Mouse (Mus musculus) brown adipose tissue, adult 24 weeks (tissue): ENCODE results near the gene Actr3b. TPM values are rescaled to one million over a fixed set of nuclear protein-coding genes. Genes with fewer than 3 reads are reported as not detected.
"Not testable (repeated sequence)": the region's sequence is repeated elsewhere in the genome, so short reads cannot be mapped to it uniquely, and the experiment has no call there.

Experiments used
- H3K27ac ChIP-seq: fragments of 200-500 bp; replicated peaks from 2 replicates; pipeline ENCODE4 v1.5.1; 2012; ENCODE audit warnings: low read depth, mild to moderate bottlenecking, low read length
- H3K4me1 ChIP-seq: fragments of 200-500 bp; 2 replicates; pipeline ENCODE4 v1.6.1; 2012; ENCODE audit warnings: low read length, mixed read lengths; ENCODE audit not compliant: control insufficient read depth, insufficient read depth, insufficient read length
- H3K4me3 ChIP-seq: fragments of 200-500 bp; 2 replicates; pipeline ENCODE4 v1.5.1; 2012; ENCODE audit warnings: low read depth, mild to moderate bottlenecking, low read length, moderate library complexity; ENCODE audit not compliant: insufficient read depth
- polyA plus RNA-seq: library from polyadenylated mRNA; stranded (reverse); fragments of >200 nt; gene quantifications from 2 replicates; pipeline ENCODE4 v1.2.4, GENCODE M21; 2012; ENCODE audit not compliant: missing spikeins, insufficient read depth, insufficient read length

Actr3b gene
- polyA plus RNA-seq, 1 experiment, result 0.52 TPM

- H3K27ac ChIP-seq, result no peak overlapping the region
- no peak overlapping the region for H3K4me3 ChIP-seq
- no peaks in the 10 kb centered on the region for H3K4me1 ChIP-seq
Observed at GRCm38 (mm10) chr5:25830802-25831201, 71.0 kb downstream of the Actr3b start.

DNA sequence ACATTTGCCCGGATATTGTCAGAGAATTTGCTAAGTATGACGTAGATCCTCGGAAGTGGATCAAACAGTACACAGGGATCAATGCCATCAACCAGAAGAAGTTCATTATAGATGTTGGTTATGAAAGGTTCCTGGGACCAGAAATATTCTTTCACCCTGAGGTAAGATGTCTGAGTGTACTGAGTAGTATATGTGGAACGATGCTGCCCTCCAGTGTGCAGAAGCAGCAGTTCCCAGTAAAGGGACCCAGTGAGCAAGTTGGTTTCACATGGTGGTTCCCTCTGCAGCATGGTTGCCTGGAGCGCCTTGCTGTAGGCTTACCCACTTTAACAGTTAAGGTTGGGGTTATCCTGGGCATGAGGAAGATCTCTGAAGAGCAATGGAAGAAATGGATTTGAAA is 71.8 kb downstream of the Actr3b start:
- H3K27ac ChIP-seq, result no peak overlapping the region
- no peak overlapping the region for H3K4me3 ChIP-seq
- no peaks in the 10 kb centered on the region for H3K4me1 ChIP-seq

DNA sequence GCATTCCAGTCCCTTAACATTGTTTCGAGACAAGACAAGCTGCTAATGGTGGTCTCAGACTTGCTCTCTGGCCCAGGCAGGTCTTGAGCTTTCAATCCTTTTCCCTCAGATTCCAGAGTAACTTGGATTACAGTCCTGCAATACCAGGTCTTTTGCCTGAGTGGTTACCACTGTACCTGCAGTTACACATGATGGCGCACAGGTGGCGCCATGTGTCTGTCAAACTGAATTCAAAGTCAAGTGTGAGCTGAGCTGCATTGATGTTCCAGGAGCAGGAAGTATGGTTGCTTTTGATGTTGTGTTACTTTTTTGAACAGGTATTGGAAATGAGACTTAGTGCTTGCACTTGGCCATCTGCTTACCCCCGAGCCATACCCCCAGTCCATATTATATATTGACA is 79.6 kb downstream of the Actr3b start:
- Histone ChIP-seq H3K27ac (no peak overlapping the region), H3K4me1 (no peaks in the 10 kb centered on the region), H3K4me3 (no peak overlapping the region)

GRCm38 (mm10) chr5:25846558-25846957 is 86.8 kb downstream of the Actr3b start:
- H3K4me3 ChIP-seq, result no peak overlapping the region

GRCm38 (mm10) chr5:25847154-25847553 is 87.4 kb downstream of the Actr3b start:
- Histone ChIP-seq H3K4me3 (no peak overlapping the region), H3K4me1 (no peaks in the 10 kb centered on the region), H3K27ac (no peak overlapping the region)

More at GRCm38 (mm10) chr5:25846558-25846957, 86.8 kb downstream of the Actr3b start:
- Histone ChIP-seq H3K4me1 (no peaks in the 10 kb centered on the region), H3K27ac (no peak overlapping the region)

DNA sequence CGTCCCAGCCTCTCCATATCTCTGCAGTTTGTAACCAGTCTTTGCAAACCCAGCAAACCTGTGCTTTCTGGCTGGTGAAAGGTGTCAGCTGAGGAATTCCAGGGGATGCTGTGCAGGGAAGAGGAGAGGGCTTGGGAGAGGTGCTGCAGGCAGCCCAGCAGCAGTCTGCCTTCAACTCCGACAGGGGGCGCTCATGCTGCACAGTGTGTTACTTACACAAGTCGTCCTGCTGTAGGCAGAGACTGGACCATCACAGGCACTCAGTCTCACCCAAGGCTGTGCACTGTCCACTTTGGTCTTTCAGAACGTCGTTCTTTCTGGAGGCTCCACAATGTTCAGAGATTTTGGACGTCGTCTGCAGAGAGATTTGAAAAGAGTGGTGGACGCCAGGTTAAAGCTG is 88.3 kb downstream of the Actr3b start:
- H3K4me3 ChIP-seq, result no peak overlapping the region

DNA sequence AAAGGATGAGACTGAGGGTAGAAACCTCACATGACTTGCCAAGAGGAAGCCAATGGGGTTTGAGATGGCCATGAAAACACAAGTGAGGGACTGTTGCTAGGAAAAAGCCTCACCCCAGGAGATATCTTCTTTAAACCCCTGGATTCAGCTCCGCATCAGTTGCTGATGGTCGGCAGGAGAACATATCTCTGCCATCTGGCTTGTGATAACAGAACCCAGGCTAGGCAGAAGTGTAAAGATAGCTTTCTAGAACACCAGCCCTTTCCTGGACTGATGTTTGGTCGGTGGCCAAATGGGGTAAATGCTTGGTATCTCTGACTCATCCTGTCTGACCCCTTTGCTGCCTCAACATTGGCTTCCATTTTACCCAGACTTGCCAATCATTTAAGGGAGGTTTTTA is 106.4 kb downstream of the Actr3b start:
- no peak overlapping the region for H3K4me3 ChIP-seq
- no peaks in the 10 kb centered on the region for H3K4me1 ChIP-seq
- H3K27ac ChIP-seq, result no peak overlapping the region

More for the DNA sequence above, 88.3 kb downstream of the Actr3b start:
- Histone ChIP-seq H3K4me1 (no peaks in the 10 kb centered on the region), H3K27ac (no peak overlapping the region)

- no peaks in the 10 kb centered on the region for H3K4me1 ChIP-seq
- H3K4me3 ChIP-seq, result no peak overlapping the region
- H3K27ac ChIP-seq, result no peak overlapping the region
Observed at GRCm38 (mm10) chr5:25869880-25870279, 110.1 kb downstream of the Actr3b start.

DNA sequence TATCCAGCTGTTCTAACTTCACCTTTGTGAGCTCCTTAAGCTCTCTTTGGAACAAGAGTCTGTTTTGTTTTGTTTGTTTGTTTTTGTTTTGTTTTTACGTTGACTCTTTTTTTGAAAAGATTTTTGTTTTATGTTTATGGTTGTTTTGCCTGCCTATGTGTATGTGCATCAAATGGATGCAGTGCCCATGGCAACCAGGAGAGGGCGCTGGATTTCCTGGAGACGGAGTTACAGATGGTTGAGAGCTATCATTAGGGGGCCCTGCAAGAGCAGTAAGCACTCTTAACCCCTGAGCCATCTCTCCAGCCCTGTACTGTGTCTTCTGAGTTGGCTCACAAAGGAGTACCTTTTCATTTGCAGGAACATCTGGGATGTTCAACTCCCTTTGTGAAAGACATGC is 110.8 kb downstream of the Actr3b start:
- Histone ChIP-seq H3K4me1 (no peaks in the 10 kb centered on the region), H3K4me3 (no peak overlapping the region), H3K27ac (no peak overlapping the region)

DNA sequence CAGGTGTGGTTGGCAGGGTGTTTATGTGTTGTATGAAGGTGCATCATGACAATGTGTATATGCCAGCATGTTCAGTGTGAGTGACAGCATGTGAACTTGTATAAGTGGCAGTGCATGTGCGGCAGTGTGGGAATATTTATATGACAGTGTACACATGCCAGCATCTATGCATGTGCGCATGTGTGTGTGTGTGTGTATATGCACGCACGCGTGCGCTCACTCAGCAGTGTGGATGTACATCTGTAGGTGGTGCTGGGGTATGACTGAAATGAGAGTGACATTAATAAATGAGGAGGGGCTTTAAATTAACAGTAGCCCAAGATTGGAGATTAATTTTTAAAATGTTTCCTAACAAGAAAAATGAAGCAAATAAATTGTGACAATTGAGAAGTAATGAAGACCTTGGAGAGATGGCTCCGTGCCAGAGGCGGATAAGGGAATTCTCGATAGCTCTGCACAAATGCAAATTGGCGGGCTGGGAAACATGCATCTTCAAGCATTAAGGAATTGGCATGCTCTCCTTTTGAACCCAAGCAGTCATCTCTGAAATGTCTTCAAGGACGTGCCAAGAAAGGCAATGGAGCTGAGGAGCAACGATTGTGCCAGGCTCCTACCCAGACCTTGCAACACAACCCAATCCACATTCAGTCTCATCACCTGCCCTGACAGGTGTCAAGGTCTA is 111.7 kb downstream of the Actr3b start:
- H3K4me1 ChIP-seq, result no peaks in the 10 kb centered on the region
- H3K4me3 ChIP-seq, result no peak overlapping the region
- H3K27ac ChIP-seq, result no peak overlapping the region

GRCm38 (mm10) chr5:25873046-25873445 is 113.2 kb downstream of the Actr3b start:
- no peak overlapping the region for H3K4me3 ChIP-seq

GRCm38 (mm10) chr5:25875927-25876326 is 116.1 kb downstream of the Actr3b start:
- not testable (repeated sequence) for H3K4me3 ChIP-seq, H3K4me1 ChIP-seq, H3K27ac ChIP-seq

More at GRCm38 (mm10) chr5:25873046-25873445, 113.2 kb downstream of the Actr3b start:
- Histone ChIP-seq H3K27ac (no peak overlapping the region), H3K4me1 (no peaks in the 10 kb centered on the region)

- Histone ChIP-seq H3K4me3 (no peak overlapping the region), H3K27ac (no peak overlapping the region), H3K4me1 (no peaks in the 10 kb centered on the region)
Observed at GRCm38 (mm10) chr5:25877281-25877680, 117.5 kb downstream of the Actr3b start.

DNA sequence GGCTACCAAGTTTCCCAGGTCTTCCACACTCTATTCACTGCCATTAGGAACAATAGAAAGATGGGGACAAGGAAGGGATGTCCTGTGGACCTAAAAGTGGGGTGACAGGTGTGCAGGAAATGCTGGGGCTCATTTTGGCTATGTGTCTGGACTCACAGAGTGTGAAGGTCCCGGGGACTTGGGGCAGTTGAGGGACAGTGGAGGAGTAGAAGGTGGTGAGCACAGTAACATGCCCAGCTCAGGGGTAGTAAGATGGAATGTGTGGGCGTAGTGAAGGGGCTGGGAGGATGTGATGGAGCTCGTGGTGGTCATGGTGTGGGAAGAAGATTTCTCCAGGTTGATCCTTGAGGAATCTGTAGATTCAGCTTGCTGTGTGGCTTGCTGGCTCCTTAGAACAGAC is 118.2 kb downstream of the Actr3b start:
- H3K4me1 ChIP-seq, result no peaks in the 10 kb centered on the region
- H3K4me3 ChIP-seq, result no peak overlapping the region
- no peak overlapping the region for H3K27ac ChIP-seq

GRCm38 (mm10) chr5:25886708-25887107 is 126.9 kb downstream of the Actr3b start:
- Histone ChIP-seq H3K4me3 (no peak overlapping the region), H3K4me1 (no peaks in the 10 kb centered on the region), H3K27ac (no peak overlapping the region)

DNA sequence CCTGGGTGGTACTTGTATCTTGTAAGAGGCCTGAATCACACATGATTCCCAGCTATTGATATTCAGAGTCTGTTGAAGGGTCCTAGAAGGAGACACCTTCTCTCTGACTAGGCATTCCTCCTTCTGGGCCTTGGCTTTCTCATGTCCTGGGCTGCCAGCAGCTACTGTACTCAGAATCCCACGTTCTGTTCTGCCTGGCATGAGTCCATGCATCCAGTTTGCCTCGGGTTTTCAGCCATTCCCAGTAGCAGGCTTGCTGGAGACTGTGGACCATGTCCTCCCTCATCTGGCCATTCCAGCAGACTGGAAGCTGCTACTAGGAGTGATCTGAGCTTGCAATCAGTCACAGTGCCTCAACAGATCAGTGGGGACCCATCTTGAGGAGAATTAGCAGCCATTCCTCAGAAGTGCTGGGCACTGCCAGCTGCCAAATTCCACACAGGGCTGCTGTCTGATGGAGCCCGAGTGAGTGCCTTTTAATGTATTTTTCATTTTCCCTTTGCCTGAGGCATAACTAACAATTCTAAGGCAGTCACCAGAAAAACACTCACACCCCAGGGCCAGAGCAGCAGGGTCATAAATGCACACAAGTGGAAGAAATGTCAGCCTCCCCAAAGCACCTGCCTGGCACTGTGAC is 130.1 kb downstream of the Actr3b start:
- no peak overlapping the region for H3K4me3 ChIP-seq
- no peak overlapping the region for H3K27ac ChIP-seq
- H3K4me1 ChIP-seq, result no peaks in the 10 kb centered on the region
